Mouse (Mus musculus) liver, embryonic 11.5 days (tissue): ENCODE measurements around the gene Thsd4. TPM values are rescaled to one million over a fixed set of nuclear protein-coding genes. Genes with fewer than 3 reads are reported as not detected.

ENCODE experiments used
- ATAC-seq: fragments of 200-750 bp; cut with Nextera tagmentation; replicated peaks from 2 replicates; pipeline ENCODE4 v1.8.0; 2017; ENCODE audit warnings: moderate number of reproducible peaks, mild to moderate bottlenecking, moderate TSS enrichment, moderate library complexity; ENCODE audit not compliant: low FRiP score
- DNase-seq: peaks from one replicate; pipeline ENCODE4 v3.0.0-alpha.2; 2017; ENCODE audit warnings: low spot score
- H3K27ac ChIP-seq: fragments of 300-500 bp; sonication (generic); 2 replicates; pipeline ENCODE4 v1.5.1; 2014; ENCODE audit warnings: mild to moderate bottlenecking, low read depth, low read length, control low read depth
- H3K27me3 ChIP-seq: fragments of 300-500 bp; sonication (generic); replicated peaks from 2 replicates; pipeline ENCODE4 v1.6.1; 2014; ENCODE audit warnings: low read length, mixed read lengths; ENCODE audit not compliant: control insufficient read depth, insufficient read depth
- H3K36me3 ChIP-seq: fragments of 300-500 bp; sonication (generic); 2 replicates; pipeline ENCODE4 v1.6.1; 2014; ENCODE audit warnings: mild to moderate bottlenecking, low read length, moderate library complexity, mixed read lengths; ENCODE audit not compliant: control insufficient read depth, insufficient read depth
- H3K4me1 ChIP-seq: fragments of 300-500 bp; sonication (generic); replicated peaks from 2 replicates; pipeline ENCODE4 v1.6.1; 2014; ENCODE audit warnings: low read length, mixed read lengths; ENCODE audit not compliant: control insufficient read depth, insufficient read depth
- H3K4me2 ChIP-seq: fragments of 300-500 bp; sonication (generic); 2 replicates; pipeline ENCODE4 v1.6.1; 2014; ENCODE audit warnings: mild to moderate bottlenecking, control low read depth, moderate library complexity
- H3K4me3 ChIP-seq: fragments of 300-500 bp; sonication (generic); 2 replicates; pipeline ENCODE4 v1.5.1; 2014; ENCODE audit warnings: low read depth, low read length, control low read depth
- H3K9ac ChIP-seq: fragments of 300-500 bp; sonication (generic); 2 replicates; pipeline ENCODE4 v1.6.1; 2014; ENCODE audit warnings: low read depth, low read length, control low read depth
- H3K9me3 ChIP-seq: fragments of 300-500 bp; sonication (generic); 2 replicates; pipeline ENCODE4 v1.6.1; 2016; ENCODE audit warnings: low read length, inconsistent platforms, mixed read lengths; ENCODE audit not compliant: control insufficient read depth
- WGBS: fragments of 180-500 bp; shearing (Covaris S2); extraction: QIAGEN DNeasy Blood & Tissue Kit; methylation state at CpG from one replicate; pipeline ENCODE4 v1.1.7; 2014; 5-methylcytosine and 5-hydroxymethylcytosine counted together
- polyA plus RNA-seq: library from polyadenylated mRNA; unstranded; fragments of >200 nt; fragmentation: Nextera tagmentation; extraction: Ambion mirVana; gene quantifications from 2 replicates; pipeline ENCODE4 v1.2.1, GENCODE M21; 2014

Gene Thsd4
- polyA plus RNA-seq, 1 experiment from 2014 or later: 6.8 TPM

GRCm38 (mm10) chr9:60454406-60455076 lies 67.3 kb downstream of the Thsd4 start:
- no peaks in the 10 kb centered on the region for H3K27me3 ChIP-seq
- H3K4me2 ChIP-seq: no peak overlapping the region
- H3K36me3 ChIP-seq: no peaks in the 10 kb centered on the region
- H3K9ac ChIP-seq: no peak overlapping the region
- no peak for DNase-seq
- no peaks in the 10 kb centered on the region for H3K9me3 ChIP-seq
- H3K4me3 ChIP-seq: no peak overlapping the region
- H3K4me1 ChIP-seq: no peaks in the 10 kb centered on the region
- no peak for ATAC-seq
- 76% methylated on average over 13 of the region's 13 CpGs for WGBS
- H3K27ac ChIP-seq: no peak overlapping the region

- H3K4me2 ChIP-seq: no peak overlapping the region
- WGBS: 73% methylated on average over 3 of the region's 3 CpGs
- no peaks in the 10 kb centered on the region for H3K27me3 ChIP-seq
- H3K9me3 ChIP-seq: no peaks in the 10 kb centered on the region
- no peak overlapping the region for H3K4me3 ChIP-seq
- no peak for DNase-seq
- no peak overlapping the region for H3K9ac ChIP-seq
- no peaks in the 10 kb centered on the region for H3K4me1 ChIP-seq
- H3K36me3 ChIP-seq: no peaks in the 10 kb centered on the region
- H3K27ac ChIP-seq: no peak overlapping the region
- ATAC-seq: no peak
Measured at GRCm38 (mm10) chr9:60449498-60449897, 72.3 kb downstream of the Thsd4 start.

- DNase-seq (no peak), ATAC-seq (no peak)
- 87% methylated on average over 4 of the region's 4 CpGs for WGBS
Measured at GRCm38 (mm10) chr9:60445821-60446220, 76.0 kb downstream of the Thsd4 start.

GRCm38 (mm10) chr9:60441274-60441902 lies 80.5 kb downstream of the Thsd4 start:
- no peaks in the 10 kb centered on the region for H3K27me3 ChIP-seq
- ATAC-seq (no peak), DNase-seq (no peak)
- WGBS: 62% methylated on average over 10 of the region's 10 CpGs
- no peak overlapping the region for H3K27ac ChIP-seq
- H3K9ac ChIP-seq: no peak overlapping the region
- no peaks in the 10 kb centered on the region for H3K4me1 ChIP-seq
- no peak overlapping the region for H3K4me2 ChIP-seq
- no peak overlapping the region for H3K4me3 ChIP-seq
- H3K9me3 ChIP-seq: no peaks in the 10 kb centered on the region
- no peaks in the 10 kb centered on the region for H3K36me3 ChIP-seq

More at GRCm38 (mm10) chr9:60445821-60446220, 76.0 kb downstream of the Thsd4 start:
- no peaks in the 10 kb centered on the region for H3K4me1 ChIP-seq
- H3K27me3 ChIP-seq: no peaks in the 10 kb centered on the region
- H3K27ac ChIP-seq: no peak overlapping the region
- no peaks in the 10 kb centered on the region for H3K9me3 ChIP-seq
- no peak overlapping the region for H3K9ac ChIP-seq
- H3K36me3 ChIP-seq: no peaks in the 10 kb centered on the region
- H3K4me3 ChIP-seq: no peak overlapping the region
- no peak overlapping the region for H3K4me2 ChIP-seq

GRCm38 (mm10) chr9:60440506-60440905 lies 81.3 kb downstream of the Thsd4 start:
- no peak overlapping the region for H3K4me2 ChIP-seq
- 86% methylated on average over 8 of the region's 8 CpGs for WGBS
- H3K4me1 ChIP-seq: no peaks in the 10 kb centered on the region
- no peaks in the 10 kb centered on the region for H3K27me3 ChIP-seq
- H3K36me3 ChIP-seq: no peaks in the 10 kb centered on the region
- H3K9me3 ChIP-seq: no peaks in the 10 kb centered on the region
- H3K27ac ChIP-seq: no peak overlapping the region
- H3K4me3 ChIP-seq: no peak overlapping the region
- H3K9ac ChIP-seq: no peak overlapping the region
- no peak for DNase-seq
- no peak for ATAC-seq

GRCm38 (mm10) chr9:60436246-60436645 lies 85.6 kb downstream of the Thsd4 start:
- Histone ChIP-seq H3K36me3 (no peaks in the 10 kb centered on the region), H3K9ac (no peak overlapping the region), H3K27me3 (no peaks in the 10 kb centered on the region), H3K4me2 (no peak overlapping the region), H3K4me1 (no peaks in the 10 kb centered on the region), H3K27ac (no peak overlapping the region), H3K4me3 (no peak overlapping the region), H3K9me3 (no peaks in the 10 kb centered on the region)
- WGBS: 93% methylated on average over 3 of the region's 3 CpGs
- ATAC-seq: no peak
- DNase-seq: no peak

- DNase-seq: no peak
- Histone ChIP-seq H3K4me2 (no peak overlapping the region), H3K27ac (no peak overlapping the region), H3K4me1 (no peaks in the 10 kb centered on the region), H3K27me3 (no peaks in the 10 kb centered on the region), H3K9ac (no peak overlapping the region), H3K9me3 (no peaks in the 10 kb centered on the region), H3K4me3 (no peak overlapping the region), H3K36me3 (no peaks in the 10 kb centered on the region)
- no peak for ATAC-seq
- 52% methylated on average over 2 of the region's 2 CpGs for WGBS
Measured at GRCm38 (mm10) chr9:60434093-60434492, 87.8 kb downstream of the Thsd4 start.

- no peaks in the 10 kb centered on the region for H3K4me1 ChIP-seq
- no peak overlapping the region for H3K27ac ChIP-seq
- no peak for ATAC-seq
Measured at GRCm38 (mm10) chr9:60431924-60432323, 89.9 kb downstream of the Thsd4 start.

GRCm38 (mm10) chr9:60430017-60430416 lies 91.8 kb downstream of the Thsd4 start:
- DNase-seq (no peak), ATAC-seq (no peak)
- no peak overlapping the region for H3K9ac ChIP-seq
- no peaks in the 10 kb centered on the region for H3K27me3 ChIP-seq
- no peak overlapping the region for H3K27ac ChIP-seq
- no peaks in the 10 kb centered on the region for H3K4me1 ChIP-seq
- no peak overlapping the region for H3K4me3 ChIP-seq
- H3K4me2 ChIP-seq: no peak overlapping the region
- H3K36me3 ChIP-seq: no peaks in the 10 kb centered on the region
- 82% methylated on average over 4 of the region's 4 CpGs for WGBS
- no peaks in the 10 kb centered on the region for H3K9me3 ChIP-seq

More at GRCm38 (mm10) chr9:60431924-60432323, 89.9 kb downstream of the Thsd4 start:
- Histone ChIP-seq H3K4me2 (no peak overlapping the region), H3K9ac (no peak overlapping the region), H3K9me3 (no peaks in the 10 kb centered on the region), H3K27me3 (no peaks in the 10 kb centered on the region), H3K4me3 (no peak overlapping the region), H3K36me3 (no peaks in the 10 kb centered on the region)
- 90% methylated on average over 4 of the region's 4 CpGs for WGBS
- DNase-seq: no peak
